Mouse (Mus musculus): Measurements from ENCODE around the gene Vmn1r43.
"Not testable (repeated sequence)": the region's sequence is repeated elsewhere in the genome, so short reads cannot be mapped to it uniquely, and the experiment has no call there.

Vmn1r43 gene

DNA sequence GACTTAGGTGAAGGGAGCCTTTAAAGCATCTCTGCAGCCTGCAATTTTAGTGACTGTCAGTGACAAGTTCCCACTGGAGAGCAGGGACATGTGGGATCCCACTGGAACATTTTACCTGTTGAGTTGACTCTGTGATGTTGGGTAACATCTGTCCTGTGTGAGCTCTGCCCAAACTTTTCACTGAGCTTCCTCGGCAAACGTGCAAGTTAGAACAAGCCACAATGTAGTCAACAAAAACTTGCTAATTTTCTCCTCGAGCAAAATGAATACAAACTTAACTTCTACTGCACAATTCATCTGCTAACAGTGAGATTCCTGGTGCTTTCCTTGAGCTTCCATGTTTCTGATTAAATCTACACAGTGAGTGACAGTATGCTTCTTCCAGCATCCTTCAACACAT lies at the start of gene Vmn1r43, which contains the start of gene Vmn1r42:
Gene Vmn1r43 (minus strand): TSS at position 101 of the 400 bp plus-strand sequence.
Gene Vmn1r42 (minus strand): TSS at position 101 of the 400 bp plus-strand sequence.
- not testable (repeated sequence) for DNase-seq (ENCODE audit: low read depth, low spot score)

DNA sequence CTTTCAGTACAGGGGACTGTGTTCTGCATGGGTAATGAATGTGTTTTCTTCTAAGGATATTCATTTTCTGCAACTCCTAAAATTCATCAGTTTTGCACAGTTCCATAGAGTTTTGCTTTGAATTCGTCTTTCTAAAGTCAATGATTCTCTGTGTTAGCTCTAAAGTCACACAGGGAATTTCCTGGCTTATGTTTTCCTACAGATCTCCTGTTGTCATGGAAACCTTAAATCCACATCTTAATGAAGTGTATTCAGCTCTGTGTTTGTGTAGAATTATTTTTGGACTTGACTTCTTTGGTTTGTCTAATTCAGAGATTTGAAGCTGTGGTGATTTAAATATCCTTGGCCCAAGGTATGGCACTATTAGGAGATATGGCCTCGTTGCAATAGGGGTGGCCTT lies 7.6 kb upstream of the Vmn1r43 start:
- DNase-seq (ENCODE audit: low read depth, low spot score): no peak

DNA sequence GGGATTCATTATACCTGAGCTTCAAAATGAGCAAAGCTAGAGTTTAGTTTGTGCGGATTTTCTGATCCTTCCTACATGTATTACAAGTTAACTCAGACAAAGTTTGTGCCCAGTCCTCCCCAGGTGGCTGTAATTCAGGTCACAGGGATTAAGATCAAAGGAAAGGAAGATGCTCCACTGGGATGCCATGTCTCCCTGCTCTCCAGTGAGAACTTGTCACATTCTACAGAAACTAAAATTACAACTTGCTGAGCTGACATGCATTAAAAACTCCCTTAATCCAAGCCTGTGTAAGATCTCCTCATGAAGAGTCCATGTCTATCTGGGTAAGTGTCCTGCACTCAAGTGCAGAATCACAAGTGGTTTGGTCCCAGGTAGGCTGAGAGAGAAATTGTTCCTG lies 7.1 kb upstream of the Vmn1r43 start, which contains the start of gene Vmn1r44:
Gene Vmn1r44 (plus strand): TSS at position 301 of the 400 bp plus-strand sequence.
- DNase-seq (ENCODE audit: low read depth, low spot score): no peak

DNA sequence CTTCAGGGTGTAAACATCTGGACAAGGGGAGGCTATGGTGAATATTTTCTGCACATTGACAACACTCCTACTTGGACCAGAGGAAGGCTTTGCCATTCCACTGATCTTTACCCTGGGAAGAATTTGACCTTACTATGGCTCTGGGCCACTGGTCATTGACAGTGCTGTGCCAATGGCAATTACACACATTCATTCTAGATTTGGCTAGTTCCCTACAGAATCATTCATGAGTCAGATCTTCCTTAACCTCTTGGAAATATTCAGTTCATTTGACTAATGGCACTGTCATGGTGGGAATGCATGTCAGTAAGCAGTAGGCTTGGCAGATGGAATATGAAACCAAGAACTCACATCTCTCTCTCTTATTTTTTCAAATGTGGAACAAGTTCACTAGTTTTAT lies 4.7 kb upstream of the Vmn1r43 start:
- DNase-seq (ENCODE audit: low read depth, low spot score): no peak

DNA sequence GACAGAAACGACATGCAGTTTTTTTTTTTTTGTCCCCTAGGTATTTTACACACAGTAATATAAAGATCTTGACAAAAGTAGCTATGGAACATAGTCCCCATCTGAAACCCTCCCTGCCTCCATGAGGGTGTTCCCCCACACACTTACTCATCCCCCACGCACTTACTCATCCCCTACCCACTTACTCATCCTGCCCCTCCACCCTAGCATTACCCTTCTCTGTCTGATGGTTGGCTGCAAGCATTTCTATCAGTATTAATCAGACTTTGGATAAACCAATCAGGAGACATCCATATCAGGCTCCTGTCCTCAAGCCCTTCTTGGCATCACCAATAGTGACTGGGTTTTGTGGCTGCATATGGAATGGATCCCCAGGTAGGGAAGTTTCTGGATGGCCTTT lies 750 bp upstream of the Vmn1r43 start:
- no peak for DNase-seq (ENCODE audit: low read depth, low spot score)

DNA sequence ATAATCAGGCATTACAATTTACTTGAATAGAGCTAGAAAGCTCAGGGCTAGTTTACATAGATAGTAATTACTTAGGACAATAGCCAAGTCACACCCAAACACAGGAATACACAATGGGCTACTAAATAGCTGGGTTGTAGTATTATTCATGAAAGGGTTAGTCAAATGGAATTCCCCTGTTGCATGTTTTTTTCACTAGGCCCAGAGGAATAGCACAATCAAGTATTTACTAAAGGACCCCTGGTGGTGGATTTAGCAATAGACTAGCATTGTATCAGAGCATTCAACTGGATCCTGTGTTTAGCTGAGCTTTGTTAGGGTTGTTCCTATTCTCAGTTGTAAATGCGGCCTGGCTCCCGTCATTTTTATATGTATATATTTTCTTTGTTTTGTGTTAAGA lies 8.2 kb downstream of the Vmn1r43 start:
- no peak for DNase-seq (ENCODE audit: low read depth, low spot score)

DNA sequence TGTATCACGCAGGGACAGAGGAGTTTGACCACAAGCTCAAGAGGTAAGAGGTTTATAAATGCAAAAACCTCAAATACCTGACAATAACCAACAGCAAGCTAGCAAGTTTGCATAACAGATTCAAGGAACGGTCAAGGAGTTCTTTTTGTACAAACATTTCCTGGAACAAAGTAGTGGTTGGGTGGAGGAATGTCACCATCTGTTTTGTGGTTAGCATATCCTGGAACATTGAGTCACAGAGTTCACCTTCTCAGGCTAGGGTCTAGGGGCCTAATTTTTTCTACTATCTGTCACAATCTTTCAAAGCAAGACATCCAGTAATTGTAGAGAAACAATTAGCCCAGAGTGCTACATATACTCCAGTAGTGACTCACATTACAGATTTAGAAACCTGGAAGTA lies 8.9 kb downstream of the Vmn1r43 start:
- DNase-seq (ENCODE audit: low read depth, low spot score): no peak

DNA sequence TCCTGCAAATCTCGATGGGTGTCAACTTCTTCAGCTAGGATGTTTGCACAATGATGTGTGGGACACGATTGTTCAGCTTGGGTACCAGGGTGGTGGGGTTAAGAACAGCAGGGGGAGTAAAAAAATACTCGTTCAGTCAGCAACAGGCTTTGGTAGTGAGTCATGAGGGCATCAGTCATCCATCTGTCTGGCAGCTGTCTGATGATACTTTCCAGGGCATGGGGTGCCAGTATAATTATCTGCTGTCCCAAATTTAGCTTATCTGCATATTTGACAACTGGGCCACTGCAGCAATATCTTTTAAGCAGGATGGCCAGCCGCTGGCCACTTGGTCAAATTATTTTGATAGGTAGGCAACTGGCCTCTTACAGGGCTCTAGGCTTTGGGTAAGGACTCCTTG lies 12.4 kb downstream of the Vmn1r43 start:
- DNase-seq (ENCODE audit: low read depth, low spot score): no peak

DNA sequence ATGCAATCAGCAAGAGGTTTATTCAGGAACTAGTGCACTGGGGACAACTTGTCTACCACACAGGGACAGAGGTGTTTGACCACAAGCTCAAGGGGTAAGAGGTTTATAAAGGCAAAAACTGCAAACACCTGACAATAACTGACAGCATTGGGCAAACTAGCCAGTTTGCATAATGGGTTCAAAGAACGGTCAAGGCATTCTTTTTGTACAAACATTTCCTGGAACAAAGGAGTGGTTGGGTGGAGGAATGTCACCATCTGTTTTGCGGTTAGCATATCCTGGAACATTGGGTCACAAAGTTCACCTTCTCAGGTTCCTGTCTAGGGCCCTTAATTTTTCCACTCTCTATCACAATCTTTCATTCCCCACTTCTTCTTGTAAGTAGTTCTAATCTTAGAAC lies 16.4 kb downstream of the Vmn1r43 start:
- no peak for DNase-seq (ENCODE audit: low read depth, low spot score)

DNA sequence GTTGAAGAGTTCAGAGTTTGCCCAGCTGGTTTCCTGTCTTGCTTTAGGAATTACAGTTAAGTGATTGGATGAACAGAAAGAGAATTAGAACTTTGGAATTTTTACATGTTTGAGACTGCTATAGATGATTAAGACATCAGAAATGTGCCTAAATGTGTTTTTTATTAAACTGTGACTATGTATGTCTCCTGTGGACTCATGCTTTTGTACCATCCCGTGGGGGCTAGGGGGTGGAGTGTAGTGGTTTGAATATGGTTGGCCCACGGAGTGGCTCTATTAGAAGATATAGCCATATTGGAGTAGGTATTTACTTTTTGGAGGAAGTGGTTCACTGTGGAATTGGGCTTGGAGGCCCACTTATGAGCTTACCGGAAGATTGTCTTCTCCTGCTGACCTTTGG lies 18.7 kb downstream of the Vmn1r43 start:
- no peak for DNase-seq (ENCODE audit: low read depth, low spot score)

All from retina, adult 2 months (tissue).